Mouse (Mus musculus): Measurements from ENCODE around the gene Ube2b. TPM values are rescaled to one million over a fixed set of nuclear protein-coding genes. Genes with fewer than 3 reads are reported as not detected.
A peak's percentile ranks its signal among the peaks of the same experiment; 100 is the strongest.

The Ube2b gene
- polyA plus RNA-seq, 1 experiment from 2014 or later = 301 TPM

GRCm38 (mm10) chr11:52003772-52004528 lies 3.4 kb upstream of the Ube2b start, which contains the start of gene Cdkl3:
Gene Cdkl3, plus strand, starts transcription at chr11:52004221.
- no peaks in the 10 kb centered on the region for H3K27me3 ChIP-seq
- peak within 1 kb of the TSS; percentile 72 for H3K4me2 ChIP-seq
- peak within 1 kb of the TSS; percentile 91 for H3K27ac ChIP-seq
- WGBS = 1% methylated on average over 50 of the region's 51 CpGs
- H3K36me3 ChIP-seq (ENCODE audit: poor library complexity, severe bottlenecking) = no peaks in the 10 kb centered on the region
- peak within 1 kb of the TSS; percentile 88 for H3K4me3 ChIP-seq
- peak within 1 kb of the TSS; percentile 89 for H3K9ac ChIP-seq
- peaks cover 38% of the 10 kb centered on the region for H3K4me1 ChIP-seq
- H3K9me3 ChIP-seq (replicated peaks) = no peaks in the 10 kb centered on the region
- peak; percentile 88 for ATAC-seq

GRCm38 (mm10) chr11:52003505-52003771 lies 2.9 kb upstream of the Ube2b start:
- no peak for ATAC-seq
- 19% methylated on average over 4 of the region's 4 CpGs for WGBS
- Histone ChIP-seq H3K36me3 (ENCODE audit: poor library complexity, severe bottlenecking) (no peaks in the 10 kb centered on the region), H3K4me2 (peak overlapping the region; percentile 72), H3K4me1 (peaks cover 43% of the 10 kb centered on the region), H3K27ac (peak overlapping the region; percentile 91), H3K9ac (peak overlapping the region; percentile 89), H3K4me3 (peak overlapping the region; percentile 88), H3K27me3 (no peaks in the 10 kb centered on the region), H3K9me3 (replicated peaks) (no peaks in the 10 kb centered on the region)

GRCm38 (mm10) chr11:52002842-52003504 lies 2.4 kb upstream of the Ube2b start:
- Histone ChIP-seq H3K9me3 (replicated peaks) (no peaks in the 10 kb centered on the region), H3K4me3 (peak overlapping the region; percentile 88; the same call in 1 of the 2 replicates), H3K4me2 (peak overlapping the region; percentile 72), H3K4me1 (peaks cover 48% of the 10 kb centered on the region), H3K27me3 (no peaks in the 10 kb centered on the region), H3K9ac (0 out of 2 replicates have a peak overlapping the region, but pooled peaks have one; percentile 89), H3K36me3 (ENCODE audit: poor library complexity, severe bottlenecking) (no peaks in the 10 kb centered on the region), H3K27ac (peak overlapping the region; percentile 91)
- no peak for ATAC-seq
- WGBS = 79% methylated on average over 13 of the region's 13 CpGs

GRCm38 (mm10) chr11:52001861-52002260 lies 1.3 kb upstream of the Ube2b start:
- Histone ChIP-seq H3K36me3 (ENCODE audit: poor library complexity, severe bottlenecking) (peaks cover 10% of the 10 kb centered on the region), H3K4me2 (no peak overlapping the region), H3K9ac (no peak overlapping the region), H3K4me3 (no peak overlapping the region), H3K9me3 (replicated peaks) (no peaks in the 10 kb centered on the region), H3K27me3 (no peaks in the 10 kb centered on the region), H3K27ac (no peak overlapping the region), H3K4me1 (peaks cover 58% of the 10 kb centered on the region)
- no peak for ATAC-seq
- WGBS = 94% methylated on average over 8 of the region's 8 CpGs

- peak overlapping the region; percentile 51 for H3K4me2 ChIP-seq
- H3K36me3 ChIP-seq (ENCODE audit: poor library complexity, severe bottlenecking) = peaks cover 15% of the 10 kb centered on the region
- peak overlapping the region; percentile 54; the same call in 1 of the 2 replicates for H3K9ac ChIP-seq
- H3K4me3 ChIP-seq = peak overlapping the region; percentile 99
- H3K9me3 ChIP-seq (replicated peaks) = no peaks in the 10 kb centered on the region
- H3K4me1 ChIP-seq = peaks cover 59% of the 10 kb centered on the region
- WGBS = 54% methylated on average over 10 of the region's 10 CpGs
- ATAC-seq = no peak
- H3K27ac ChIP-seq = peak overlapping the region; percentile 96; the same call in 1 of the 2 replicates
- no peaks in the 10 kb centered on the region for H3K27me3 ChIP-seq
These were observed 779 bp upstream of the Ube2b start for GRCm38 (mm10) chr11:52001341-52001740.

- no peaks in the 10 kb centered on the region for H3K27me3 ChIP-seq
These were observed 812 bp downstream of the Ube2b start for GRCm38 (mm10) chr11:51999611-52000289.

GRCm38 (mm10) chr11:51971644-51972043 lies 28.9 kb downstream of the Ube2b start:
- Histone ChIP-seq H3K4me3 (no peak overlapping the region), H3K27ac (no peak overlapping the region), H3K9me3 (replicated peaks) (no peaks in the 10 kb centered on the region), H3K9ac (no peak overlapping the region), H3K36me3 (ENCODE audit: poor library complexity, severe bottlenecking) (peaks cover 63% of the 10 kb centered on the region), H3K4me2 (no peak overlapping the region), H3K27me3 (no peaks in the 10 kb centered on the region), H3K4me1 (peaks cover 9% of the 10 kb centered on the region)
- WGBS = 96% methylated on average over 6 of the region's 6 CpGs
- ATAC-seq = no peak

More at GRCm38 (mm10) chr11:51999611-52000289, 812 bp downstream of the Ube2b start:
- H3K9me3 ChIP-seq (replicated peaks) = no peaks in the 10 kb centered on the region
- H3K4me1 ChIP-seq = peaks cover 45% of the 10 kb centered on the region
- peak; percentile 48 for ATAC-seq
- peak overlapping the region; percentile 85 for H3K4me2 ChIP-seq
- H3K27ac ChIP-seq = peak overlapping the region; percentile 96
- peak overlapping the region; percentile 99 for H3K4me3 ChIP-seq
- under 1% methylated on average over 29 of the region's 29 CpGs for WGBS
- H3K9ac ChIP-seq = peak overlapping the region; percentile 99
- H3K36me3 ChIP-seq (ENCODE audit: poor library complexity, severe bottlenecking) = peaks cover 31% of the 10 kb centered on the region

- Histone ChIP-seq H3K4me3 (no peak overlapping the region), H3K4me1 (peaks cover 9% of the 10 kb centered on the region), H3K27ac (no peak overlapping the region), H3K27me3 (no peaks in the 10 kb centered on the region), H3K9me3 (replicated peaks) (no peaks in the 10 kb centered on the region), H3K9ac (no peak overlapping the region), H3K36me3 (ENCODE audit: poor library complexity, severe bottlenecking) (peaks cover 47% of the 10 kb centered on the region), H3K4me2 (no peak overlapping the region)
- WGBS = 87% methylated on average over 2 of the region's 2 CpGs
- ATAC-seq = no peak
These were observed 31.1 kb downstream of the Ube2b start for GRCm38 (mm10) chr11:51969511-51969910.

GRCm38 (mm10) chr11:51968896-51969295 lies 31.7 kb downstream of the Ube2b start:
- no peak for ATAC-seq
- Histone ChIP-seq H3K4me1 (peaks cover 9% of the 10 kb centered on the region), H3K4me3 (no peak overlapping the region)

GRCm38 (mm10) chr11:51967443-51968401 lies 32.8 kb downstream of the Ube2b start, which contains the start of gene Cdkn2aipnl:
Gene Cdkn2aipnl, plus strand, starts transcription at chr11:51967661.
- H3K27ac ChIP-seq = peak within 1 kb of the TSS; percentile 52; the same call in 1 of the 2 replicates
- ATAC-seq = peak; percentile 99
- H3K4me1 ChIP-seq = peaks cover 9% of the 10 kb centered on the region
- no peaks in the 10 kb centered on the region for H3K27me3 ChIP-seq
- H3K4me3 ChIP-seq = peak within 1 kb of the TSS; percentile 70
- peak within 1 kb of the TSS; percentile 86 for H3K9ac ChIP-seq
- H3K9me3 ChIP-seq (replicated peaks) = no peaks in the 10 kb centered on the region
- peaks cover 32% of the 10 kb centered on the region for H3K36me3 ChIP-seq (ENCODE audit: poor library complexity, severe bottlenecking)
- 3% methylated on average over 61 of the region's 63 CpGs for WGBS
- peak within 1 kb of the TSS; percentile 81 for H3K4me2 ChIP-seq

More at GRCm38 (mm10) chr11:51968896-51969295, 31.7 kb downstream of the Ube2b start:
- Histone ChIP-seq H3K9ac (no peak overlapping the region), H3K36me3 (ENCODE audit: poor library complexity, severe bottlenecking) (peaks cover 43% of the 10 kb centered on the region), H3K27me3 (no peaks in the 10 kb centered on the region), H3K9me3 (replicated peaks) (no peaks in the 10 kb centered on the region), H3K27ac (no peak overlapping the region), H3K4me2 (peak overlapping the region; percentile 16; the same call in 1 of the 2 replicates)
- 97% methylated on average over 9 of the region's 9 CpGs for WGBS

- H3K4me1 ChIP-seq = peaks cover 9% of the 10 kb centered on the region
- WGBS = 81% methylated on average over 5 of the region's 5 CpGs
- H3K27me3 ChIP-seq = no peaks in the 10 kb centered on the region
- no peak overlapping the region for H3K27ac ChIP-seq
- no peak overlapping the region for H3K4me3 ChIP-seq
- no peak for ATAC-seq
- H3K36me3 ChIP-seq (ENCODE audit: poor library complexity, severe bottlenecking) = peaks cover 21% of the 10 kb centered on the region
- no peak overlapping the region for H3K9ac ChIP-seq
- no peak overlapping the region for H3K4me2 ChIP-seq
- H3K9me3 ChIP-seq (replicated peaks) = no peaks in the 10 kb centered on the region
These were observed 33.9 kb downstream of the Ube2b start for GRCm38 (mm10) chr11:51966651-51967050.
